Mouse (Mus musculus) lung, embryonic 16.5 days (tissue): ENCODE results near the gene Selenoo. TPM values are rescaled to one million over a fixed set of nuclear protein-coding genes. Genes with fewer than 3 reads are reported as not detected.

ENCODE experiments used
- ATAC-seq: fragments of 200-750 bp; cut with Nextera tagmentation; 2 replicates; pipeline ENCODE4 v1.8.0; 2017; ENCODE audit warnings: low read depth, mild to moderate bottlenecking, moderate library complexity
- H3K27ac ChIP-seq: fragments of 300-500 bp; sonication (generic); 2 replicates; pipeline ENCODE4 v1.5.1; 2014; ENCODE audit warnings: mild to moderate bottlenecking, control low read depth, low read length
- H3K27me3 ChIP-seq: fragments of 300-500 bp; sonication (generic); 2 replicates; pipeline ENCODE4 v1.6.1; 2014; ENCODE audit warnings: low read depth, low read length, mixed read lengths; ENCODE audit not compliant: control insufficient read depth, insufficient read depth
- H3K36me3 ChIP-seq: fragments of 300-500 bp; sonication (generic); 2 replicates; pipeline ENCODE4 v1.6.1; 2014; ENCODE audit warnings: low read length; ENCODE audit not compliant: control insufficient read depth, insufficient read depth
- H3K4me1 ChIP-seq: fragments of 300-500 bp; sonication (generic); replicated peaks from 2 replicates; pipeline ENCODE4 v1.6.1; 2014; ENCODE audit warnings: low read length, mixed read lengths; ENCODE audit not compliant: control insufficient read depth, insufficient read depth
- H3K4me2 ChIP-seq: fragments of 300-500 bp; sonication (generic); 2 replicates; pipeline ENCODE4 v1.6.1; 2014; ENCODE audit warnings: low read depth, low read length, control low read depth
- H3K4me3 ChIP-seq: fragments of 300-500 bp; sonication (generic); 2 replicates; pipeline ENCODE4 v1.5.1; 2014; ENCODE audit warnings: mild to moderate bottlenecking, low read length, control low read depth
- H3K9ac ChIP-seq: fragments of 300-500 bp; sonication (generic); 2 replicates; pipeline ENCODE4 v1.6.1; 2014; ENCODE audit warnings: low read length, control low read depth
- H3K9me3 ChIP-seq: fragments of 300-500 bp; sonication (generic); 2 replicates; pipeline ENCODE4 v1.6.1; 2016; ENCODE audit warnings: low read length; ENCODE audit not compliant: control insufficient read depth
- WGBS: fragments of 180-500 bp; shearing (Covaris S2); extraction: QIAGEN DNeasy Blood & Tissue Kit; methylation state at CpG from one replicate; pipeline ENCODE4 v1.1.7; 2014; 5-methylcytosine and 5-hydroxymethylcytosine counted together
- polyA plus RNA-seq: library from polyadenylated mRNA; unstranded; fragments of >200 nt; fragmentation: Nextera tagmentation; extraction: Ambion mirVana; gene quantifications from 2 replicates; pipeline ENCODE4 v1.2.1, GENCODE M21; 2015

Selenoo gene
- polyA plus RNA-seq, 1 experiment from 2014 or later, result 16.4 TPM

DNA sequence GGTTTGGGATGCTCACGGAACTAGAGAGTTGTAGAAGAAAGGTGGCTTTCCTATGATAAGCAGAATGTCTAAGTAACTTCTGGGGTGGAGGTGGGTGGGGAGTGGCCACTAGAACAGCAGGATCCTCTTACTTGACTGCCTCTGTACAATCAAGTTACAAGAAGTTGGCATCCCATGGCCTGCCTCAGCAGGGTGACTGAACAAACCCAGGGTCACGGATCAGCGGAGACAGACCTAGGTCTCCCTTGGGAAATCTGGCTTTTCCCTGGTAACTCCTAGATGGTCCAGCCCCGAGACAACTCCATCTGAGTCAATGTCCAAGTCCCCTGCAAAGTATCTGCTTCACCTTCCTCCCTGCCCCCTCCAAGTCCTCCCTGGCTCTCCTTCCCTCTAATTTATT is 59.0 kb downstream of the Selenoo start:
- H3K9me3 ChIP-seq, result no peaks in the 10 kb centered on the region
- H3K4me1 ChIP-seq, result peaks cover 27% of the 10 kb centered on the region
- no peak for ATAC-seq
- peak overlapping the region; percentile 95; the same call in 1 of the 2 replicates for H3K4me2 ChIP-seq
- no peak overlapping the region for H3K4me3 ChIP-seq
- no peaks in the 10 kb centered on the region for H3K36me3 ChIP-seq
- no peak overlapping the region for H3K27ac ChIP-seq
- H3K9ac ChIP-seq, result no peak overlapping the region
- WGBS, result 74% methylated on average over 4 of the region's 4 CpGs
- peaks cover 40% of the 10 kb centered on the region for H3K27me3 ChIP-seq

DNA sequence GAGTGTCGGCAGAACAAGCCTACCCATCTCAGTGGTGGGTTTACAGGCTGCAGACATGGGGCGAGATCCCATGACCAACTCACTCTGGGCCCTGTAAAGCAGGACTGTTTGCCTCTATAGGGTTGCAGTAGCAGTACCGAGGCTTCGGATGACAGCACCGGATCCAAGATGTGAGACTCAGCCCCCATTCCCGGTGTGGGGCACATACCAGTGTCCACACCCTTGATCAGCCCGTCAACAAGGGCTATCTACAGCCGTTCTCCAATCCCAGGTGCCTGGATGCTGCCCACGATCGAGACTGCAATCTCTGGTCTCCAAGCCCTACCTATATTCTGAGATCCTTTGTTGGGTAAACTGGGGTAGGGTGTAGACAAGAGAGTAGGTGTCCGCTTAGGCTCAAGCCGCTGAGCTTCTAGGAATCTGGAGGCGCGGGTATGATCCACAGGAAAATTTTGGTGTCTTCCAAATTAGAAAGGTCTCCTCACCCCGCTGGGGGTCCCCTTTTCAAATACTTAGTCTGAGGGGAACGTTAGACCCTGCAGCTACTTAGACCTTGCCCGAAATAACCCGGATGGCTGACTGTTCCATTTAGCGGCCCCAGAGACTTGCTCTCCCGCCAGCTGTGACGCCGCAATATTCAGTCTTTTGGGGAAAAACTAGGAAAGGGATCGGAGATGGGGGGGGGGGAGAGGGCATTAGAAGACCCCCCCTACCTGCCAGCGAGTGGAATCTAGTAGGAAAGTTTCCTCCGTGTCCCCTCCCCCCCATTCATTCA is 59.8 kb downstream of the Selenoo start:
- no peaks in the 10 kb centered on the region for H3K9me3 ChIP-seq
- H3K4me3 ChIP-seq, result peak overlapping the region; percentile 74
- WGBS, result 6% methylated on average over 25 of the region's 25 CpGs
- peak overlapping the region; percentile 95 for H3K4me2 ChIP-seq
- no peaks in the 10 kb centered on the region for H3K36me3 ChIP-seq
- peaks cover 40% of the 10 kb centered on the region for H3K27me3 ChIP-seq
- ATAC-seq, result no peak
- peak overlapping the region; percentile 78 for H3K9ac ChIP-seq
- H3K4me1 ChIP-seq, result peaks cover 27% of the 10 kb centered on the region
- no peak overlapping the region for H3K27ac ChIP-seq

DNA sequence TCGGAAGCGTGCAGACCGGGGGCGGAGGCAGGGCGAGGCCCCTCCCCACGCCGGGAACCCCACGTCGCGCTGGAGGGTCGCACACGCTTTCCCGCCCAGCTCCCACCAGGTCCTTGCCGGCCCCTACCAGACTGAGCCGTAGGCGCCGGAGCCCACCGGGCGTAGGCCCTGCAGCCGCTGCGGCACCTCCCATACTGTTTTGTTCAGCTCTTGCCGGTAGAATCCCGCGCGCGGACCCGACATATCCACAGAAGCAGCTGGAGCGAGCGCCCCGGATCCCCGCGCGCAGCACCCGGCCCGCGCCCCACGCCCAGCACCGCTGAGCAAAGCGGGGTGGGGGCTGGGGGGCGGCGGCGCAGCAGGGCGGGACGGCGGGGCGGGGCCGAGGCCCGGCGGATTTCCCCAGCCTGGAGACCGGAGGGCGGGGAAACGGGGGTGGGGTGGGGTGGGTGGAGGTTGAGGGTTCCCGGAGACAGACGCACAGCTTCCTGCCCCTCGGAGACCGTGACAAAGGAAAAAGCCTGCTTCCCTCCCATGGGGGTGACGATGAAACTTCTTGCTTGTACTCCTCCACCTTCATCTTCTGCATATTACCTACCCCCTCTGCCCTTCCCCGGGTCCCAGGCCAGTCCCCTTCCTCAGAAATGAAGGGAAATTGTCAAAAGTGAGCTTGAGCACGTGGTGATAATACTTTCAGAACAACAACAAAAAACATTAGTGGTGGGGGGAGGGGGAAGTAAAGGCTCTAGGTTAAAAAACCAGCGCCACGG is 60.6 kb downstream of the Selenoo start, which contains the start of gene Mapk11:
Gene Mapk11, minus strand, starts transcription at position 358 of the 770 bp plus-strand sequence.
- Histone ChIP-seq H3K9ac (peak within 1 kb of the TSS; percentile 78), H3K36me3 (no peaks in the 10 kb centered on the region; the same call in 1 of the 2 replicates), H3K9me3 (no peaks in the 10 kb centered on the region), H3K27ac (peak within 1 kb of the TSS; percentile 52), H3K27me3 (peaks cover 40% of the 10 kb centered on the region), H3K4me2 (peak within 1 kb of the TSS; percentile 95), H3K4me1 (peaks cover 27% of the 10 kb centered on the region), H3K4me3 (peak within 1 kb of the TSS; percentile 74)
- under 1% methylated on average over 49 of the region's 61 CpGs for WGBS
- ATAC-seq, result peak; percentile 73

Other genes with a start within 250 kb of the Selenoo start
- gene Pim3, start 226.9 kb upstream of the Selenoo start, polyA plus RNA-seq, result 64.1 and 68.0 TPM in 2 replicates
- not detected in 2 replicates for gene Ttll8, start 134.7 kb upstream of the Selenoo start, polyA plus RNA-seq
- gene Mlc1, start 110.1 kb upstream of the Selenoo start, polyA plus RNA-seq, result 1.1 and 2.4 TPM in 2 replicates
- 1.1 and 1.2 TPM in 2 replicates for gene Mov10l1, start 106.2 kb upstream of the Selenoo start, polyA plus RNA-seq
- gene Panx2, start 29.4 kb upstream of the Selenoo start, polyA plus RNA-seq, result 0.21 and 0.24 TPM in 2 replicates
- gene Trabd, start 14.0 kb upstream of the Selenoo start, polyA plus RNA-seq, result 48.9 and 50.2 TPM in 2 replicates
- gene Tubgcp6, start 34.0 kb downstream of the Selenoo start, polyA plus RNA-seq, result 15.5 and 15.7 TPM in 2 replicates
- 22.0 and 23.4 TPM in 2 replicates for gene Hdac10, start 39.6 kb downstream of the Selenoo start, polyA plus RNA-seq
- 12.2 and 13.9 TPM in 2 replicates for gene Mapk12, start 51.6 kb downstream of the Selenoo start, polyA plus RNA-seq
- 9.6 and 10.3 TPM in 2 replicates for gene Mapk11, start 60.5 kb downstream of the Selenoo start, polyA plus RNA-seq
- 134 and 139 TPM in 2 replicates for gene Plxnb2, start 91.7 kb downstream of the Selenoo start, polyA plus RNA-seq
- gene Dennd6b, start 107.4 kb downstream of the Selenoo start, polyA plus RNA-seq, result 12.2 and 12.5 TPM in 2 replicates
- 25.7 and 26.4 TPM in 2 replicates for gene Ppp6r2, start 122.5 kb downstream of the Selenoo start, polyA plus RNA-seq
- gene Sbf1, start 226.2 kb downstream of the Selenoo start, polyA plus RNA-seq, result 42.2 and 50.5 TPM in 2 replicates
- 0.64 and 1.0 TPM in 2 replicates for gene Adm2, start 233.6 kb downstream of the Selenoo start, polyA plus RNA-seq
- gene Miox, start 245.3 kb downstream of the Selenoo start, polyA plus RNA-seq, result not detected in 2 replicates